Mouse (Mus musculus): Measurements from ENCODE around the gene Abca14. TPM values are rescaled to one million over a fixed set of nuclear protein-coding genes. Genes with fewer than 3 reads are reported as not detected.
A peak's percentile ranks its signal among the peaks of the same experiment; 100 is the strongest.
"Not testable (repeated sequence)": the region's sequence is repeated elsewhere in the genome, so short reads cannot be mapped to it uniquely, and the experiment has no call there.

Abca14 gene
- polyA plus RNA-seq, 1 experiment: not detected

- H3K4me3 ChIP-seq (ENCODE audit: insufficient read depth, low read length): no peak overlapping the region
- H3K4me1 ChIP-seq (ENCODE audit: control insufficient read depth, insufficient read depth, low read length): no peaks in the 10 kb centered on the region
- no peak for TF ChIP-seq CTCF (IDR thresholded peaks at IDR 0.05; ENCODE audit: extremely low read depth, insufficient read depth, low read length)
- no peak for TF ChIP-seq POLR2A (IDR thresholded peaks at IDR 0.05; ENCODE audit: extremely low read depth, insufficient read depth, low read length)
- H3K27ac ChIP-seq (ENCODE audit: insufficient read depth, low read length): no peak overlapping the region
Measured at GRCm38 (mm10) chr7:120316086-120316485, 112.3 kb downstream of the Abca14 start.

- Histone ChIP-seq H3K4me1 (ENCODE audit: control insufficient read depth, insufficient read depth, low read length) (no peaks in the 10 kb centered on the region), H3K27ac (ENCODE audit: insufficient read depth, low read length) (no peak overlapping the region), H3K4me3 (ENCODE audit: insufficient read depth, low read length) (no peak overlapping the region)
- TF ChIP-seq CTCF (IDR thresholded peaks at IDR 0.05; ENCODE audit: extremely low read depth, insufficient read depth, low read length) (no peak), POLR2A (IDR thresholded peaks at IDR 0.05; ENCODE audit: extremely low read depth, insufficient read depth, low read length) (no peak)
Measured at GRCm38 (mm10) chr7:120322963-120323362, 119.2 kb downstream of the Abca14 start.

DNA sequence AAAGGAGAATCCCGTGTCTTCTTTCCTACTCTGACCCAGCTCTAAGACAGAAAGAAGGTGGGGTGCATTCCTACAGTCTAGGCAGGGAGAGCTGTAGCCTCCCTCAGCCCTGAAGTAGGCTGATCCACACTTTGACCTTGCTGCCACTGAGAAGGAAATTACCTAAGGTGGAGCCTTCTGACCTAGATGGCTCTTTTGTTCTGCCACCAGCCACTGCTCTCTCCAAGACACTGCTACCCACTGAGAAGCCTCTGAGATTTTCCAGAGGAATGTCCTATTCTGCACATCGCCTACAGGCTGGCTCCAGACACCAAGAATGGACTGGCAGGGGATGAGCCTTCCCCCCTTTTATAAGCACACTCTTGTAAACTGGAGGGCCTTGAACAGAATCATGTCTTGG is 122.2 kb downstream of the Abca14 start:
- not testable (repeated sequence) for H3K27ac ChIP-seq (ENCODE audit: insufficient read depth, low read length); H3K4me1 ChIP-seq (ENCODE audit: control insufficient read depth, insufficient read depth, low read length); H3K4me3 ChIP-seq (ENCODE audit: insufficient read depth, low read length)

DNA sequence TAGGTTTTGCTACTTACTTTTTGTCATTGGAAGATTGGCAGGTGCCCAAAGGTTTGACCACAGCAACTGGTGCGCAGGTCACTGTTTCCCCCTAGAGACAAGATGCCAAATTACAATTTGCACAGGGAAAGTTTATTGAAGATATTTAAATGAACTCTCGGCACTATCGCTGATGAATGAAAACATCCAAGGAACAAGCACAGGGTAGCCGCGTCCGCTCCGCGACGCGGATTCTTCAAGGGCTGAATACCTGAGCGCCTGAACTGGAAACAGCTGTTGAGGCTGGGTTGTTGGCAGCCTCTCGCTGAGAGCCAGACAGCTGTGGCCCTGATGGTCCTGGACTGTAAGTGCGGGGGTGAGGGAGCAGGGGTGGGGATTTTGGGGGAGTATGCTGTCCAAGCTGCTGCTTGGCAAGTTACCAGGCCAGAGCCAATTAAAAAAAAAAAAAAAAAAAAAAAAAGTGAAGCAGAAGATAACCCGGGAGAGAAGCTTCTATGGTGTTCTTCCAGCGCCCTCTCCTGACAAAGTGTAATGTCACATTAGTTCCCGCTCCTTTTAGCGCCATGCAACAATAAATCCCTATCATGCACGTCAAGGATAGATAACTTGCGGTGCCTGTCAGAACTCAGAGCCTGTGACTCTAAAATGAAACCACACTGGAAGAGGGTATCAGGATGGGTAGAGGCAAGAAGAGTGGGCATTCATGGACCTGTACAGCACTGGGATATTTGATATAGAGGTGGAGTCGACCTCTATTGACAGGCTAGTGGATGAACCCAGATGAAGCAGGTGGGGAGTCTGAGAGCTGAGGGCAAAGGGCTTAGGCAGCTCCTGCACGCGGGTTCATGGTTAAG is 123.7 kb downstream of the Abca14 start:
- Histone ChIP-seq H3K27ac (ENCODE audit: insufficient read depth, low read length) (no peak overlapping the region), H3K4me3 (ENCODE audit: insufficient read depth, low read length) (no peak overlapping the region), H3K4me1 (ENCODE audit: control insufficient read depth, insufficient read depth, low read length) (no peaks in the 10 kb centered on the region)
- TF ChIP-seq CTCF (IDR thresholded peaks at IDR 0.05; ENCODE audit: extremely low read depth, insufficient read depth, low read length) (peak; percentile 48; the same call in 1 of the 2 replicates), POLR2A (IDR thresholded peaks at IDR 0.05; ENCODE audit: extremely low read depth, insufficient read depth, low read length) (no peak)

DNA sequence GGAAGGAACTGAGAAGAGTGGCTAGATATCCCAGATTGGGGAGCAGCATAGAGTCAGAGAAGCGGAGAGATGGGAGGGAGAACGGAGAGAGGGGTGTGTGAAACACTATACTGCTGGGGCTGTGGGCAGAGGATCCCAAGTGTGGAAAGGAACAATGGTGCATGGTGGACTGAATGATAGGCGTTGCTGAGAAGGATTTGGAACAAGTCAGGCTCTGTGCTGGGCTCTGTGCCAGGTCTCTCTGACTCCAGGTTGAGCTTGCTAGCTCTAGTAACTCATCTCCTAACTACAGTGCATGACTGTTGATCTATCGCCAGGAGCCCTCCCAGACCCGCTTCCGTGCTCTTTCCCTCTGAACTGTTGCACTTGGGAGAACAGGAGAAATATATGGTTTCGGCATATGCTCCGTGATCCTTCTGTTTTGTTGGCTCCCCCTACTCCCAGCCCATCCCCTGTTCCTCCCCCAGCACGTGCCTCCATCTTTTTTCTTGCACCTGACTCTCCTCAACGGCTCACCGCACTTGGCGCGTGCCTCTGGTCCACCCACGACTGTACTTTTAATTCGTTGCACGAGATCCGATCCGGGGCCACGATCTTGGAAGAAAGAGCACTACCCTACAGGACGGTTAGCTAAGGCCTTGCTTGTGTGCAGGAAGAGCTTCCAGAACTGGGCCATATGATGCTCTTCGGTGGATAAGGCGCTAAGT is 124.5 kb downstream of the Abca14 start, which contains the start of gene Abca15:
TSS of gene Abca15 (plus strand) at position 584 of the 707 bp plus-strand sequence.
- no peaks in the 10 kb centered on the region for H3K4me1 ChIP-seq (ENCODE audit: control insufficient read depth, insufficient read depth, low read length)
- TF ChIP-seq CTCF (IDR thresholded peaks at IDR 0.05; ENCODE audit: extremely low read depth, insufficient read depth, low read length) (no peak), POLR2A (IDR thresholded peaks at IDR 0.05; ENCODE audit: extremely low read depth, insufficient read depth, low read length) (no peak)
- H3K4me3 ChIP-seq (ENCODE audit: insufficient read depth, low read length): no peak within 1 kb of the TSS
- no peak within 1 kb of the TSS for H3K27ac ChIP-seq (ENCODE audit: insufficient read depth, low read length)

GRCm38 (mm10) chr7:120361159-120361558 is 157.4 kb downstream of the Abca14 start:
- Histone ChIP-seq H3K4me3 (ENCODE audit: insufficient read depth, low read length) (no peak overlapping the region), H3K27ac (ENCODE audit: insufficient read depth, low read length) (no peak overlapping the region), H3K4me1 (ENCODE audit: control insufficient read depth, insufficient read depth, low read length) (no peaks in the 10 kb centered on the region)
- TF ChIP-seq POLR2A (IDR thresholded peaks at IDR 0.05; ENCODE audit: extremely low read depth, insufficient read depth, low read length) (no peak), CTCF (IDR thresholded peaks at IDR 0.05; ENCODE audit: extremely low read depth, insufficient read depth, low read length) (no peak)

Other genes starting within 250 kb of the Abca14 start
- gene Dnah3, start 108.7 kb upstream of the Abca14 start, polyA plus RNA-seq (2012; rRNA removed): 0.25 and 0.29 TPM in 2 replicates
- 12.3 and 13.4 TPM in 2 replicates for gene Tmem159, start 101.6 kb upstream of the Abca14 start, polyA plus RNA-seq (2012; rRNA removed)
- 0.28 and 0.38 TPM in 2 replicates for gene Zp2, start 58.7 kb upstream of the Abca14 start, polyA plus RNA-seq (2012; rRNA removed)
- 0.04 and 0.17 TPM in 2 replicates for gene Anks4b, start 30.1 kb upstream of the Abca14 start, polyA plus RNA-seq (2012; rRNA removed)
- 66.2 and 71.7 TPM in 2 replicates for gene Crym, start 1.9 kb upstream of the Abca14 start, polyA plus RNA-seq (2012; rRNA removed)
- gene Abca15, start 124.7 kb downstream of the Abca14 start, polyA plus RNA-seq (2012; rRNA removed): not detected in 2 replicates
- gene Abca16, start 205.7 kb downstream of the Abca14 start, polyA plus RNA-seq (2012; rRNA removed): not detected in 2 replicates